8 mouse cellular contexts compared by ENCODE assay signal in the genomic region with DNA sequence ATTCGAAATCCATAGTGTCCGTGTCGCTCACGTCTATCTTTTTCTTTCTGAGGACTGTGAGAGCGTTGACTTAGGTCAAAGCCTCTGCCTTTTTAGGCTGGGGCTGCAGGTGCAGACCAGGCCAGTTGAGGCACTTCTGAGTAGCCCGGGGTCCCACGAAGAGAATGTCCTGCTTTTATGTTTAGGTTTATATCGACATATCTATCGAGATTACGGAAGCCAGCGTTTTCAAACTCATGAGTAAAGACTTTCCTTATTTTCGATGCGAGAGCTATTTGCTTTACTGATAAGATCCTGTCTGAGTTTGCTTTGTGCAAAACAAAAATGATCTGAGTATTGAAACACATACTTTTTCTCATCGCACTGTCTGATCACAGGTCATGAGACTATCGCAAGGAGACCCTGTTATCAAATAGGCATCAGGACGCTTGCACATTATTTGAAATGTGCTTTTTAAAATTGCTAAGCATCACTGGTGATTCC. TPM values are rescaled to one million over a fixed set of nuclear protein-coding genes. Genes with fewer than 3 reads are reported as not detected.
A peak's percentile ranks its signal among the peaks of the same experiment; 100 is the strongest.
DNase-seq lines count a peak whose midpoint lies in the region; ATAC-seq and TF ChIP-seq lines count a peak whose summit lies in the region.

No protein-coding gene starts in this region.

- no peak for TF ChIP-seq CTCF in left cerebral cortex, adult 2 months (IDR thresholded peaks at IDR 0.05)
- TF ChIP-seq CTCF in intestine, postnatal 0 days (IDR thresholded peaks at IDR 0.05; ENCODE audit: low read depth) = no peak

- DNase-seq in left cerebral cortex, adult 2 months (ENCODE audit: extremely low spot score in 1 of 2, low spot score in 2 of 2) = no peak
- no peak for DNase-seq in left cerebral cortex, adult 18-20 months (ENCODE audit: low spot score in 2 of 2)
- DNase-seq in embryo, embryonic 11 days = peak; percentile 25
- no peak for DNase-seq in urinary bladder, adult 2 months (ENCODE audit: low spot score)
- no peak for DNase-seq in adipocyte (ENCODE audit: low spot score)
- DNase-seq in lung, postnatal 14 days = no peak

- no peaks in the 10 kb centered on the region; the same call in 1 of the 2 replicates for H3K4me1 ChIP-seq in intestine, postnatal 0 days (replicated peaks; ENCODE audit: control insufficient read depth, insufficient read depth, low read length)
- peaks cover 20% of the 10 kb centered on the region for H3K4me1 ChIP-seq in neural tube, embryonic 13.5 days (replicated peaks)

- H3K9ac ChIP-seq in intestine, postnatal 0 days (ENCODE audit: low read depth, low read length) = no peak overlapping the region
- no peak overlapping the region for H3K9ac ChIP-seq in neural tube, embryonic 13.5 days

- intact Hi-C loops in left cerebral cortex, adult 2 months (cut with DNase I) = no loop called here

- H3K4me3 ChIP-seq in left cerebral cortex, adult 2 months = 0 out of 2 replicates have a peak overlapping the region, but pooled peaks have one; percentile 1
- H3K4me3 ChIP-seq in intestine, postnatal 0 days (ENCODE audit: low read depth, low read length) = peak overlapping the region; percentile 67
- H3K4me3 ChIP-seq in neural tube, embryonic 13.5 days = peak overlapping the region; percentile 64

- peaks cover 41% of the 10 kb centered on the region for H3K27me3 ChIP-seq in intestine, postnatal 0 days (replicated peaks; ENCODE audit: control insufficient read depth, insufficient read depth, low read length)
- peaks cover 67% of the 10 kb centered on the region for H3K27me3 ChIP-seq in neural tube, embryonic 13.5 days

- WGBS in intestine, postnatal 0 days = 12% methylated on average over 16 of the region's 16 CpGs
- 14% methylated on average over 16 of the region's 16 CpGs for WGBS in neural tube, embryonic 13.5 days

- ATAC-seq in intestine, postnatal 0 days = no peak
- no peak for ATAC-seq in neural tube, embryonic 13.5 days (ENCODE audit: low read depth)

- H3K27ac ChIP-seq in left cerebral cortex, adult 2 months = no peak overlapping the region
- no peak overlapping the region for H3K27ac ChIP-seq in intestine, postnatal 0 days (ENCODE audit: low read depth, low read length)
- H3K27ac ChIP-seq in neural tube, embryonic 13.5 days (replicated peaks) = no peak overlapping the region

- no peaks in the 10 kb centered on the region for H3K9me3 ChIP-seq in intestine, postnatal 0 days (ENCODE audit: control insufficient read depth)
- H3K9me3 ChIP-seq in neural tube, embryonic 13.5 days = no peaks in the 10 kb centered on the region

- peak overlapping the region; percentile 96 for H3K4me2 ChIP-seq in intestine, postnatal 0 days (replicated peaks; ENCODE audit: low read depth)
- peak overlapping the region; percentile 98 for H3K4me2 ChIP-seq in neural tube, embryonic 13.5 days

- no peaks in the 10 kb centered on the region for H3K36me3 ChIP-seq in intestine, postnatal 0 days (ENCODE audit: control insufficient read depth, insufficient read depth)
- H3K36me3 ChIP-seq in neural tube, embryonic 13.5 days = no peaks in the 10 kb centered on the region

RNA-seq across cellular contexts. Expression of a gene that starts 1.8 kb away (rescaled TPM):
- total RNA-seq in left cerebral cortex, adult 2 months (2021) = 1 to 10 TPM; 2.8 to 3.5 TPM
- total RNA-seq in left cerebral cortex, adult 18-20 months (2021) = 1 to 10 TPM; 1.9 to 2.9 TPM
- polyA plus RNA-seq in intestine, postnatal 0 days (2015; fragmentation: Nextera tagmentation; extraction: Ambion mirVana) = 0.64 and 0.85 TPM in 2 replicates
- polyA plus RNA-seq in neural tube, embryonic 13.5 days (2015; fragmentation: Nextera tagmentation; extraction: Ambion mirVana) = 0.38 and 0.83 TPM in 2 replicates
- polyA plus RNA-seq in urinary bladder, adult 2 months (2012; rRNA removed) = 3.5 and 3.9 TPM in 2 replicates

RNA-seq across cellular contexts. Expression of a gene that starts 59.0 kb away (rescaled TPM):
- not detected for total RNA-seq in left cerebral cortex, adult 2 months (2021)
- not detected for total RNA-seq in left cerebral cortex, adult 18-20 months (2021)
- not detected in 2 replicates for polyA plus RNA-seq in intestine, postnatal 0 days (2015; fragmentation: Nextera tagmentation; extraction: Ambion mirVana)
- not detected in 2 replicates for polyA plus RNA-seq in neural tube, embryonic 13.5 days (2015; fragmentation: Nextera tagmentation; extraction: Ambion mirVana)
- polyA plus RNA-seq in urinary bladder, adult 2 months (2012; rRNA removed) = not detected in 2 replicates

Comparison
In these comparisons a context has a peak if more than half of its experiments do, and no peak if none do; other contexts are left out.
1. H3K4me3 ChIP-seq: peak in every context shown above with its lines; median percentile 67 in intestine, postnatal 0 days; 64 in neural tube, embryonic 13.5 days; 1 in left cerebral cortex, adult 2 months.